ENCODE assay signal across 9 mouse cellular contexts in genomic region chr14:121996786-121997185, GRCm38 (mm10). TPM values are rescaled to one million over a fixed set of nuclear protein-coding genes. Genes with fewer than 3 reads are reported as not detected.
DNase-seq lines count a peak whose midpoint lies in the region; ATAC-seq and TF ChIP-seq lines count a peak whose summit lies in the region.
"Had no signal": no experiment of that assay in that cellular context is flagged by ENCODE, and none has a peak within 500 bp of the region (broad histone marks: within the 10 kb centered on the region; RNA-seq: fewer than 3 reads in every experiment).

No protein-coding gene starts in this region.

- TF ChIP-seq RAD21 in MEL (IDR thresholded peaks at IDR 0.05; ENCODE audit: low read depth, low read length) = no peak

- H3K36me3 ChIP-seq in MEL (ENCODE audit: control insufficient read depth in 1 of 2, insufficient read depth in 2 of 2, low read length in 2 of 2) = peaks cover 0 to 19% of the 10 kb centered on the region in 2 experiments
- peaks cover 54% of the 10 kb centered on the region for H3K36me3 ChIP-seq in forebrain, embryonic 10.5 days (replicated peaks)
- H3K36me3 ChIP-seq in hindbrain, embryonic 11.5 days (ENCODE audit: control insufficient read depth, insufficient read depth, low read length) = 0 out of 2 replicates have a peak, but pooled peaks cover 2% of the 10 kb centered on the region

- H3K4me1 ChIP-seq in MEL (ENCODE audit: control insufficient read depth in 1 of 2, insufficient read depth in 2 of 2, low read length in 2 of 2) = peaks cover 18 to 25% of the 10 kb centered on the region in 2 experiments
- peaks cover 3% of the 10 kb centered on the region for H3K4me1 ChIP-seq in lung, adult 2 months (ENCODE audit: control insufficient read depth, insufficient read depth, low read length)
- no peaks in the 10 kb centered on the region for H3K4me1 ChIP-seq in forebrain, embryonic 10.5 days
- no peaks in the 10 kb centered on the region for H3K4me1 ChIP-seq in hindbrain, embryonic 11.5 days (replicated peaks; ENCODE audit: control insufficient read depth, insufficient read depth, low read length)

- H3K4me3 ChIP-seq in MEL (ENCODE audit: control insufficient read depth in 1 of 2, insufficient read depth in 1 of 2, low read depth in 2 of 2, low read length in 2 of 2) = no peak overlapping the region
- H3K4me3 ChIP-seq in lung, adult 2 months (replicated peaks; ENCODE audit: extremely low read depth, low read depth, low read length) = no peak overlapping the region
- no peak overlapping the region for H3K4me3 ChIP-seq in forebrain, embryonic 10.5 days
- H3K4me3 ChIP-seq in hindbrain, embryonic 11.5 days (ENCODE audit: low read depth, low read length) = no peak overlapping the region

- WGBS in lung, adult 2 months = 75% methylated on average over 8 of the region's 8 CpGs
- WGBS in forebrain, embryonic 10.5 days = 91% methylated on average over 8 of the region's 8 CpGs
- 91% methylated on average over 8 of the region's 8 CpGs for WGBS in hindbrain, embryonic 11.5 days

- no peak overlapping the region for H3K4me2 ChIP-seq in hindbrain, embryonic 11.5 days (replicated peaks; ENCODE audit: low read depth, low read length)

- TF ChIP-seq POLR2A in MEL (IDR thresholded peaks at IDR 0.05; ENCODE audit: control insufficient read depth in 1 of 2, insufficient read depth in 1 of 2, low read depth in 1 of 2, low read length in 2 of 2, poor library complexity in 1 of 2) = no peak
- TF ChIP-seq POLR2A in lung, adult 2 months (IDR thresholded peaks at IDR 0.05; ENCODE audit: borderline replicate concordance, extremely low read depth, low read depth, low read length) = no peak

- no peak for TF ChIP-seq CTCF in MEL (IDR thresholded peaks at IDR 0.05 in 2 of 3, conservative IDR thresholded peaks at IDR 0.05 in 1 of 3; ENCODE audit: control insufficient read depth in 1 of 3, insufficient read depth in 1 of 3, low read depth in 2 of 3, low read length in 3 of 3, poor library complexity in 1 of 3, severe bottlenecking in 1 of 3)
- TF ChIP-seq CTCF in lung, adult 2 months (IDR thresholded peaks at IDR 0.05; ENCODE audit: insufficient read depth, low read length) = no peak

- no peak for TF ChIP-seq EP300 in MEL (IDR thresholded peaks at IDR 0.05; ENCODE audit: low read depth in 1 of 2, low read length in 2 of 2)

- no peaks in the 10 kb centered on the region for H3K79me2 ChIP-seq in MEL (ENCODE audit: control insufficient read depth, insufficient read depth, low read length, poor library complexity)

- no peak overlapping the region for H3K27ac ChIP-seq in MEL (ENCODE audit: control insufficient read depth, low read depth, low read length)
- no peak overlapping the region for H3K27ac ChIP-seq in forebrain, embryonic 10.5 days
- no peak overlapping the region for H3K27ac ChIP-seq in hindbrain, embryonic 11.5 days (ENCODE audit: low read depth, low read length)

- no peaks in the 10 kb centered on the region for H3K27me3 ChIP-seq in MEL (ENCODE audit: control insufficient read depth in 1 of 2, insufficient read depth in 2 of 2, low read length in 2 of 2)
- H3K27me3 ChIP-seq in forebrain, embryonic 10.5 days (ENCODE audit: poor library complexity, severe bottlenecking) = no peaks in the 10 kb centered on the region
- H3K27me3 ChIP-seq in hindbrain, embryonic 11.5 days (ENCODE audit: control insufficient read depth, insufficient read depth, low read length) = no peaks in the 10 kb centered on the region

- DNase-seq in cerebellum, postnatal 10 days = peak; percentile 11 to 30
- no peak for DNase-seq in cerebellum, postnatal 36 days
- DNase-seq in MEL (ENCODE audit: low read depth, low spot score) = peak; percentile 34
- DNase-seq in lung, adult 2 months = peak; percentile 20
- DNase-seq in forebrain, embryonic 10.5 days (ENCODE audit: extremely low spot score, low spot score) = no peak
- DNase-seq in cerebellum, adult 11-12 months = no peak
- no peak for DNase-seq in hindbrain, embryonic 11.5 days (ENCODE audit: low spot score)

- H3K9ac ChIP-seq in MEL (ENCODE audit: control insufficient read depth, low read depth, low read length, poor library complexity, severe bottlenecking) = no peak overlapping the region
- no peak overlapping the region for H3K9ac ChIP-seq in hindbrain, embryonic 11.5 days (ENCODE audit: low read depth, low read length)

- no peaks in the 10 kb centered on the region for H3K9me3 ChIP-seq in MEL (replicated peaks; ENCODE audit: insufficient read depth, low read length)
- no peaks in the 10 kb centered on the region for H3K9me3 ChIP-seq in forebrain, embryonic 10.5 days
- no peaks in the 10 kb centered on the region for H3K9me3 ChIP-seq in hindbrain, embryonic 11.5 days (ENCODE audit: control insufficient read depth, low read length)

- peak; percentile 49 for ATAC-seq in granulocyte monocyte progenitor cell, adult 5-6 weeks (replicated peaks; ENCODE audit: poor library complexity, severe bottlenecking)
- ATAC-seq in hindbrain, embryonic 11.5 days (ENCODE audit: low FRiP score) = no peak

TF ChIP-seq in MEL, 35 proteins besides CTCF, POLR2A, EP300 and RAD21:
- TF ChIP-seq MAX (IDR thresholded peaks at IDR 0.05; ENCODE audit: low read length) = no peak
- no peak for TF ChIP-seq NRF1 (IDR thresholded peaks at IDR 0.05; ENCODE audit: insufficient read depth, low read depth, low read length, poor library complexity, severe bottlenecking)
- TF ChIP-seq E2F4 (IDR thresholded peaks at IDR 0.05; ENCODE audit: borderline replicate concordance, low read depth, low read length) = no peak
- TF ChIP-seq TAL1 (IDR thresholded peaks at IDR 0.05; ENCODE audit: low read length) = no peak
- no peak for TF ChIP-seq ETS1 (IDR thresholded peaks at IDR 0.05; ENCODE audit: low read depth, low read length)
- no peak for TF ChIP-seq ZMIZ1 (IDR thresholded peaks at IDR 0.05; ENCODE audit: low read depth, low read length)
- no peak for TF ChIP-seq UBTF (IDR thresholded peaks at IDR 0.05; ENCODE audit: borderline replicate concordance, insufficient read depth, low read depth, low read length)
- TF ChIP-seq KAT2A (conservative IDR thresholded peaks at IDR 0.05; ENCODE audit: low read depth, low read length) = no peak
- no peak for TF ChIP-seq NELFE (IDR thresholded peaks at IDR 0.05; ENCODE audit: low read depth, low read length)
- TF ChIP-seq USF1 (IDR thresholded peaks at IDR 0.05; ENCODE audit: low read depth, low read length) = no peak
- TF ChIP-seq TCF12 (IDR thresholded peaks at IDR 0.05; ENCODE audit: low read depth, low read length) = no peak
- no peak for TF ChIP-seq MXI1 (IDR thresholded peaks at IDR 0.05; ENCODE audit: low read depth, low read length)
- TF ChIP-seq MYC (IDR thresholded peaks at IDR 0.05; ENCODE audit: low read depth, low read length) = no peak

RNA-seq across cellular contexts. Expression of gene Gpr183, which starts 31.8 kb away (rescaled TPM):
- total RNA-seq in MEL (2012; rRNA removed) = 0.04 and 0.07 TPM in 2 replicates
- under 1 TPM in 1 of 2 experiments, not detected in 1; 0.06 TPM for polyA plus RNA-seq in MEL (2012; ENCODE audit: insufficient read depth in 1 of 2, insufficient read length in 2 of 2, low read depth in 1 of 2, low replicate concordance in 2 of 2, missing spikeins in 1 of 2)
- 3.2 and 3.3 TPM in 2 replicates for total RNA-seq in granulocyte monocyte progenitor cell, adult 5-6 weeks (2014; fragmentation: Nextera tagmentation)
- total RNA-seq in granulocyte monocyte progenitor cell, adult 5-6 weeks (2017) = 3.4 and 3.7 TPM in 2 replicates
- 2.3 and 3.1 TPM in 2 replicates for polyA plus RNA-seq in lung, adult 2 months (2012; rRNA removed)
- 1.9 and 2.5 TPM in 2 replicates for polyA plus RNA-seq in forebrain, embryonic 10.5 days (2016; fragmentation: Nextera tagmentation; extraction: Ambion mirVana)
- 1.9 and 3.2 TPM in 2 replicates for polyA plus RNA-seq in hindbrain, embryonic 11.5 days (2014; fragmentation: Nextera tagmentation; extraction: Ambion mirVana)

RNA-seq across cellular contexts. Expression of gene Timm8a2, which starts 37.7 kb away (rescaled TPM):
- total RNA-seq in MEL (2012; rRNA removed) = not detected in 2 replicates
- under 1 TPM in 1 of 2 experiments, not detected in 1; 0.18 TPM for polyA plus RNA-seq in MEL (2012; ENCODE audit: insufficient read depth in 1 of 2, insufficient read length in 2 of 2, low read depth in 1 of 2, low replicate concordance in 2 of 2, missing spikeins in 1 of 2)
- total RNA-seq in granulocyte monocyte progenitor cell, adult 5-6 weeks (2014; fragmentation: Nextera tagmentation) = not detected in 2 replicates
- not detected in 2 replicates for total RNA-seq in granulocyte monocyte progenitor cell, adult 5-6 weeks (2017)
- not detected in 2 replicates for polyA plus RNA-seq in lung, adult 2 months (2012; rRNA removed)
- polyA plus RNA-seq in forebrain, embryonic 10.5 days (2016; fragmentation: Nextera tagmentation; extraction: Ambion mirVana) = not detected in 2 replicates
- polyA plus RNA-seq in hindbrain, embryonic 11.5 days (2014; fragmentation: Nextera tagmentation; extraction: Ambion mirVana) = not detected in 2 replicates
- polyA plus RNA-seq: heart, postnatal 0 days had no signal

Comparison
In these comparisons a context has a peak if more than half of its experiments do, and no peak if none do; other contexts are left out.
1. DNase-seq: peak in cerebellum, postnatal 10 days (2 of 2), MEL (single experiment) and lung, adult 2 months (single experiment); none in cerebellum, postnatal 36 days (0 of 2), forebrain, embryonic 10.5 days (single experiment), cerebellum, adult 11-12 months (single experiment) and hindbrain, embryonic 11.5 days (single experiment).